Mouse (Mus musculus): Measurements from ENCODE around the gene Ttc33.
A peak's percentile ranks its signal among the peaks of the same experiment; 100 is the strongest.

Ttc33 gene

GRCm38 (mm10) chr15:5185366-5186292, at the start of gene Ttc33:
TSS of gene Ttc33 (plus strand) at chr15:5185525.
- peak; percentile 13 to 16 for DNase-seq (ENCODE audit: low read depth in 1 of 2, low spot score in 2 of 2)

DNA sequence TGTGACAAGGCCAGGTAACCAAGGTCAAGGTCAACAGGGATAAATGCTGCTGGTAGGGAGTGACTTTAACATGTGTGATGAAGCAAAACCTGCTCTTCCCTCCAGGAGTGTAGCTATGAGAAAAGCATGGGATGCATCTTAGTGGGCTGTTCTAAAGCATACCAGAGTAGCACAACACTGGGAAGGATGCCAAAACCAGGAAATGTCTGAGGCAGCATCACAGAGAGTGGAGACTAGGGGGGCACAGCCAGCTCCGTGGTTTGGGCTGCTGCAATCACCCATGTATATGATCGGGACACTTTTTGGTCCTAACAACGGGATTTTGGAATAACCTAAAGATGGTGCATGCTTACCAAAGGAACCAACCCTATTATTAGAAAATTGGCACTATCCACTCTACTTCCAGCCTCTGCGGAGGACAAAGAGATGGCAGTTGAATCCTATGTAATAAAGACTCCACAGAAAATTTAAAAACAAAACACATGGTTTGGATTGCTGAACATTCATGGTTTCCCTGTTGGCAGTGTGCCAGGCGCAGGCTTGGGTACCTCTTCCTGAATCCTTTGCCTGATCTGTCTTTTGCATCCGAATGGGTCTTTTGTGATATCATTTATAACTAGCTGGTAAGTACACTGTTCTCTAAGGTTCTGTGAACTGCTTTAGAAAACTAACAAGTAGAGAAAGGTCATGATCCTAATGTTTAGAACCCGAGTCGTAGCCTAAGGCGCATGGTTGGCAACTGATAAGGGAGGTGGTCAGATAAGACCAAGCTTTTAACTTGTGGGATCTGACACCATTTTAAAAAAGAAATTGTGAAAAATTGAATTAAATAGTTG, 47.1 kb upstream of the Ttc33 start:
- no peak for DNase-seq (ENCODE audit: low read depth in 1 of 2, low spot score in 2 of 2)

DNA sequence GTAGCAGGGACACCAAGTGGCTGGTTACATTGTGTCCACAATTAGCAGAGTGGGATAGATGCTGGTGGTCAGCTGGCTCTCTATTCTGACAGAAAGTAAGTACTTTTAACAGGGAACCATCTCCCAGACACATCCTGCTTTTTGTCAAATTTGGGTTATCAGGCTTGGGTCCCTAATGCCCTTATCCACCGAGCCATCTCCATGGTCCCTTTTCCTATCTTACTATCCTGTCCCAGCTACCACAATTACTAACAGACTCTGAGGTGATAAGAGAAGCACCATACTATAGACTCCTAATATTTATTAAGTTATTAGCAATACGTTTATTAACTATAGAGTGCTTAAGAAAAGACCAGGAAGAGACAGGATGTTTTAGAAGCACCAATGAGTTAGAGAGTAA, 46.0 kb upstream of the Ttc33 start:
- DNase-seq (ENCODE audit: low read depth in 1 of 2, low spot score in 2 of 2) = no peak

DNA sequence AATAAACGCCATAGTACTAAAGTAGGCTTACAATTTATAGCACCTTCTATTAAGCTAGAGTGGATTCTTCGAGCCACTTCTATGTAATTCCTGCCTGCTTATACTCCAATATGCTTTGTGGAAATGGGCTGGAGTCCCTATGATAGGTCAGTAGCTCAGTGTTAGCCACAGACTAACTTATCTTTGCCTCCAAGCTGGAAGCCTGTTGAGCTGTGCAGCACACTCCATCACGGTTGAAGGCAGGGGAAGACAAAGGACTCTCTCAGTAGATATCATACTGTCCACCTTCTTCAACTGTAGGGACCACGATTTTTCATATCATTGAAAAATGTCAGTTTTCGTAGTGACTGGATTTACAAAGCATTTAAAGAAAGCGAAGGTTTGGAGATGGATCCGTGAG, 45.5 kb upstream of the Ttc33 start:
- DNase-seq (ENCODE audit: low read depth in 1 of 2, low spot score in 2 of 2) = no peak

GRCm38 (mm10) chr15:5140357-5140756, 45.0 kb upstream of the Ttc33 start:
- DNase-seq (ENCODE audit: low read depth in 1 of 2, low spot score in 2 of 2) = no peak

- DNase-seq (ENCODE audit: low read depth in 1 of 2, low spot score in 2 of 2) = no peak
These were observed 43.3 kb upstream of the Ttc33 start for GRCm38 (mm10) chr15:5142047-5142446.

- no peak for DNase-seq (ENCODE audit: low read depth in 1 of 2, low spot score in 2 of 2)
These were observed 42.6 kb upstream of the Ttc33 start for GRCm38 (mm10) chr15:5142714-5143113.

GRCm38 (mm10) chr15:5143361-5144020, 41.8 kb upstream of the Ttc33 start, which contains the start of gene Prkaa1:
TSS of gene Prkaa1 (plus strand) at chr15:5143861.
- DNase-seq (ENCODE audit: low read depth in 1 of 2, low spot score in 2 of 2) = peak; percentile 10 to 46

DNA sequence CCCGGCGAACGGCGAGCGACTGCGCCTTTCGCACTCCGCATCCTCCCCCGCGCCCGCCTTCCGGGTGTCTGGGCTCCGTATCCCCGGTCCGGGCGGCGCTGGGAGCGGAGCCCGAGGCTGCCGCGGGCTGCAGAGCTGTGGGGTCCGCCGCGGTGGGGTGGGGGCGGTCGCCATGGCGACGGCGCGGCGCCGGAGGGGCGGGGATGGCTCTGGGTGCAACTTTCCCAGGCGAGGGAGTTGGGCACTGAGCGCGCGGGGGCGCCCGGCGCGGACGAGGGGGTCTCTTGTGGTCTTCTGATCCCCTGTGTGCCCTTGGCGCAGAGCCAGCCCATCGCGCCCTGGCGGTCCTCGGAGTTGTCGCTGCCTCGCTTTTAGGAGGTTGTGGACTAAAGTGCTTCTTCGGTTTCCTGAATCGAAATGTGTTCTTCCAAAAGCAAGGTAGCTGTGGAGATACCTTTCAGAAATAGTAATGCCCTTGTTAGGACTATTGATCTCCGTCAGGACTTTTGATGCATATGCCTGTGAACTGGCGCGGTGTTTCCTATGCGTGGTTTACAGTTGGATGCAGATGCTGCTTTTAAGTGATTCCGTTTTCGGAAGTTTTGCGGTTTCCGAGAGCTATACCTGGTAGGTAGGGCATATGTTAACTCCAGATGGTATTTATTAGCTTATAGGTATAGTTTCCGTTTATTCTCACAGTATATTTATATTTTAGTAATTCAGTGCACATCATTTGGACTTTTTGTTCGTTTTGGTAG, 41.1 kb upstream of the Ttc33 start:
- DNase-seq (ENCODE audit: low read depth in 1 of 2, low spot score in 2 of 2) = peak in 1 of 2 experiments; percentile 12

GRCm38 (mm10) chr15:5145196-5145945, 40.0 kb upstream of the Ttc33 start:
- DNase-seq (ENCODE audit: low read depth in 1 of 2, low spot score in 2 of 2) = no peak

GRCm38 (mm10) chr15:5149187-5149586, 36.1 kb upstream of the Ttc33 start:
- DNase-seq (ENCODE audit: low read depth in 1 of 2, low spot score in 2 of 2) = no peak

- DNase-seq (ENCODE audit: low read depth in 1 of 2, low spot score in 2 of 2) = no peak
These were observed 33.2 kb upstream of the Ttc33 start for GRCm38 (mm10) chr15:5152171-5152570.

DNA sequence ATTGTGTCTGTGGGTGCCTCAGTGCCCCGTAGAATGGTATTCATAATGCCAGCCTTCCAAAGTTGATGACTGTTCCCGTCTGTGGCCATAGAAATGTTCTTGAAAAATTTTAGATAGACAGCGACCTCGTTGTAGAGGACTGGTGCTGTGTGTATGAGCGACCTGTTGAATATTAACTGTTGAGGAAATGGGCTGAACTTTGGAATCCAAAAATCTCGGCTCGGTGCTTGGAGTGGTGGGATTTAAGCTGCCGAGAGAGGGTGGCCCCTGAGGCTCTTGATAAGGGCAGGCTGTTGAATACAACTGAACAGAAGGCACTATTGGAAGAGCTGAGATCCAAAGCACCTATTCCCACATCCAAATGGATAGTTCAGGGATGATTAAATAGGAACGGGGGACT, 30.7 kb upstream of the Ttc33 start:
- DNase-seq (ENCODE audit: low read depth in 1 of 2, low spot score in 2 of 2) = no peak

DNA sequence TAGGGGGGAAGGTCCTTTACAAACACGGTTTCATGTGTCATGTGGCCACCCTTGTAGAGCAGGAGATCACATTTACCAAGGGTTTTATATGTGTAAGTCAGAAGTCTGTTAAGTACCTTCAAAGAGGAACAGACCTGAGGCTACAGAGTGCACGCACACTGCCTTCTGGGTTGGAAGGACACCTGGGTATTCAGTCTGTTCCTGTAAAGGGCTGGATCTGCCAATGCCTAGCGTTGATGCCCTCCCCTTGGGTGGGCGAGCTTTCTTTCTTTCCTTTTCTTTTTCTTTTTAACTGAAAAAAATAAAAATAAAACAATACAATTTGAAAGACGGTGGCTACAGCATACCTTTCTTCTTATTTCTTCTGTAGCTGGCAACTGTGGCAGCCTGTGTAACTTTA, 30.2 kb upstream of the Ttc33 start:
- DNase-seq (ENCODE audit: low read depth in 1 of 2, low spot score in 2 of 2) = no peak

DNA sequence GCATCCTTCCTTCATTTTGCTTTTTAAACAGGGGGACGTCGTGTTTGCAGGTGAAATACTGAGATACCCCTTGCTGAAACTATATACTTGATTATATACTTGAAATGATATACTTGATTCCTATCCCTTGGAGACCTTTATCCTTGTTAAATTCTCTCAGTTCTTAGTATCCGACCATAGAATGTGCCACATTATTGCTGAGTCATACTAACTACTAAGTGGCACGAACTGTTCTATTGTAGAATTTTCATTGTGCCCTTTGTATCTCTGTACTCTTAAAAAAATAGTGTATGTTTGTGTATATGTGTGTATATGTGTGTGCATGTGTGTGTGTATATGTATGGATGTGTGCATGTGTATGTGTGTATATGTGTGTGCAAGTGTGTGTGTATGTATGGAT, 29.0 kb upstream of the Ttc33 start:
- DNase-seq (ENCODE audit: low read depth in 1 of 2, low spot score in 2 of 2) = no peak

DNA sequence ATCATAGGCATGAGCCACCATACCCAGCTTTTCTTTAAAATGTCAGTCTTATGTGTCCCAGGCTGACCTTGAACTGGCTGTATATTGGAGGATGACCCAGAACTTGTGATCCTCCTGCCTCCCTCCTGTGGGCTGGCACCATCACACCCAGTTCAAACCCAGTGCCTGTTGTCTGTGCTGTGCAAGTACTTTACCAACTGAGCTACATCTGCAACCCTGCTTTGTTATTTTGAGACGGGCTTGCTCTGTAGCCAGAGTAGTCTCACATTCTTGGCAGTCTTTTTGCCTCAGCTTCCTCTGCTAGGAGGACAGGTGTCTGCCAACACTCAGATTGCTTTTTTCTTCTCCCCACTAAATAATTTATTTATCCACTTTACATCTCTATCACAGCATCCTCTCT, 27.9 kb upstream of the Ttc33 start:
- no peak for DNase-seq (ENCODE audit: low read depth in 1 of 2, low spot score in 2 of 2)

DNA sequence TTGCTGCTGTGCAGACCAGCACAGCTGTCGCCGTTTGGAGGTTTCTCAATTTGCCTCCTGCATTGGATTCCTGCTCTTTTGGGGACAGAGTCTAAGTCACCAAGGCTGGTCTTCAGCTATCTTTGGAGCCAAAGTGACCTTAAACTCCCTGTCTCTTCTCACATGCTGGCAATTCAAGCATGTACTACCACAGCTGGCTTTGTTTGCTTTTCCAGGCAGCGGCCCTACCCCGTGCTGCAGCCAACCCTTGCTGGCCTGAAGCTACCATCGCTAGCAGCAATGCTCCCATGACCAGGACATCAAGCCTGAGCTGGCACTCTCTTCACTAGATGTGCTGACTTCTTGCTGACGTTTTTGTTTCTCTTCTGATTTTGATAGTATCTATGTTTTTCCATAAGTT, 26.5 kb upstream of the Ttc33 start:
- DNase-seq (ENCODE audit: low read depth in 1 of 2, low spot score in 2 of 2) = no peak

DNA sequence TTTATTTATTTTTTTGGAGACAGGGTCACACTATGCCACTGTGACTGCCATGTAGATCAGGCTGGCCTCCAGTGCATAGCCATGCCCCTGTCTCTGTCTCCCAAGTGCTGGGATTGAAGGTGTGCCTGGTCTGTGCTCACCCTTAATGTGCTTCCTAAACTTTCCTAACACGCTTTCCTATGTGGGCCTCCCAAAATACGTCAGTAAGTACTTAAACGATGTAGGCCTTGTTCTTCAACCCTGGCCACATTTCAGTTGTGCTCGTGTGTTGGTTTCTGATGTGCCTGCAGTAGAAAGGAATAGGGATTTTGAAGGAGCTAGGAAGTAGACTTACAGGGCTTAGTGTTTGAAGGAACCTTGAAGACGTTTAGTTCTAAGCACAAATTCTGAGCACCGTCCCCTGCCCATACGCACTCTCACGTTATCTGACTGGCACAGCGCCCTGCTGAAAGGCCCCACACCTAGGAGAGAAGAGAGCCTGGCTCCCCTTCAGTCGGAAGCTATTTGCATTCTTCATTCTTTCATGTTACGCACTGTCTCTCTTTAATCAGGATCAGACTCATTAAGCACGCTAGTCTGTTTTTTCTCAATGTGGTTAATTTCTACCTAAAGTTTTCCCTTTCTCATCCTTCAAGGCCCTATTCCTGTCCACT, 20.1 kb upstream of the Ttc33 start:
- no peak for DNase-seq (ENCODE audit: low read depth in 1 of 2, low spot score in 2 of 2)

GRCm38 (mm10) chr15:5173217-5173820, 12.0 kb upstream of the Ttc33 start:
- no peak for DNase-seq (ENCODE audit: low read depth in 1 of 2, low spot score in 2 of 2)

Measured in monocyte, adult 2 months (primary cell).